In the genomic region with DNA sequence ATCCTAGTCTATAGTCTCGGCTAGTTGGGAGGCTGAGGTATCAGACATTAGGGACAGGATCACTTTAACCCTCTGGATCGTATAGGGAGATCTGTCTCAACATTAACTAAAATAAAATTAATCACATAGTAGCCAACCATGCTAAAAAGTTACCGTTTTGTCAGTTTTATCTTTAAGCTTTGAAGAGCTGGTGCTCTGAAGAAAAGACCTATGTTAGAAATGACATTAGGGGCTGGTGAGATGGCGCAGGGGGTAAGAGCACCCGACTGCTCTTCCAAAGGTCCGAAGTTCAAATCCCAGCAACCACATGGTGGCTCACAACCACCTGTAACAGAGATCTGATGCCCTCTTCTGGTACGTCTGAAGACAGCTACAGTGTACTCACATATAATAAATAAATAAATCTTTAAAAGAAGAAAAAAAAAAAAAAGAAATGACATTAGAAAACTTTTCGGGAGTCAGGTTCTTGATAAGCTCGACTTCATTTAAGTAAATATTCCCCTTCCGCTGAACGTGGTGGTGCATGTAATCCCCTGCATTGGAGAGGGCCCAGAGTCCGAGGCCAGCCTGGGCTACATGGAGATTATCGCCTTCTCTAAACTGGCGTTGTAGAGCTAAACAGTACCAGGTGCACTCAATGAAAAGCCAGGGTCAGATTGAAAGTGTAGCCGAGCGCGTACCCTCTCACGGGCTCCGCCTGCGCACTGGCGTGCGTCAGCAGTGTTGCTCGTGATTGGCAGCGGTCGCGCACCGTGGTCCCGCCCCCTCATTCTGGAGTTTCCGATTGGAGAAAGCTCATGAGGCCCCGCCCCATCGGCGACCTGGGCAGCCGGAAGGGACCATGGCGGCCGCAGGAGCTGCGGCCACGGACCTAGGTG, we compare ENCODE assay signal across 8 mouse cellular contexts. TPM values are rescaled to one million over a fixed set of nuclear protein-coding genes. Genes with fewer than 3 reads are reported as not detected.
DNase-seq lines count a peak whose midpoint lies in the region; ATAC-seq lines count a peak whose summit lies in the region.

A gene (plus strand): TSS at position 782 of the 878 bp plus-strand sequence.

- ATAC-seq in forebrain, embryonic 11.5 days (replicated peaks; ENCODE audit: low FRiP score), result peak; percentile 95
- ATAC-seq in heart, embryonic 16.5 days (replicated peaks; ENCODE audit: extremely low read depth, insufficient read depth, low FRiP score), result peak; percentile 97
- ATAC-seq in liver, embryonic 15.5 days (ENCODE audit: insufficient read depth), result peak; percentile 93
- ATAC-seq in neural tube, embryonic 12.5 days (ENCODE audit: low FRiP score, low read depth), result peak; percentile 91

- peak within 1 kb of the TSS; percentile 85 for H3K4me3 ChIP-seq in forebrain, embryonic 11.5 days (ENCODE audit: low read depth, low read length)
- H3K4me3 ChIP-seq in heart, embryonic 16.5 days (ENCODE audit: low read length), result peak within 1 kb of the TSS; percentile 94
- peak within 1 kb of the TSS; percentile 84 for H3K4me3 ChIP-seq in liver, embryonic 15.5 days (replicated peaks)
- peak within 1 kb of the TSS; percentile 92 for H3K4me3 ChIP-seq in neural tube, embryonic 12.5 days

- H3K4me2 ChIP-seq in forebrain, embryonic 11.5 days (ENCODE audit: low read depth, low read length, severe bottlenecking), result peak within 1 kb of the TSS; percentile 90
- peak within 1 kb of the TSS; percentile 83 for H3K4me2 ChIP-seq in heart, embryonic 16.5 days (ENCODE audit: low read depth, low read length)
- peak within 1 kb of the TSS; percentile 95 for H3K4me2 ChIP-seq in liver, embryonic 15.5 days
- peak within 1 kb of the TSS; percentile 91 for H3K4me2 ChIP-seq in neural tube, embryonic 12.5 days (replicated peaks)

- peaks cover 3% of the 10 kb centered on the region; the same call in 1 of the 2 replicates for H3K4me1 ChIP-seq in forebrain, embryonic 11.5 days (replicated peaks; ENCODE audit: control insufficient read depth, insufficient read depth, low read length)
- H3K4me1 ChIP-seq in heart, embryonic 16.5 days (ENCODE audit: control insufficient read depth, insufficient read depth, low read length), result peaks cover 22% of the 10 kb centered on the region
- peaks cover 22% of the 10 kb centered on the region for H3K4me1 ChIP-seq in liver, embryonic 15.5 days (replicated peaks)
- H3K4me1 ChIP-seq in neural tube, embryonic 12.5 days, result peaks cover 13% of the 10 kb centered on the region

- H3K27ac ChIP-seq in forebrain, embryonic 11.5 days (ENCODE audit: low read depth, low read length), result no peak within 1 kb of the TSS
- H3K27ac ChIP-seq in heart, embryonic 16.5 days (ENCODE audit: low read length), result peak within 1 kb of the TSS; percentile 85
- H3K27ac ChIP-seq in liver, embryonic 15.5 days (replicated peaks), result peak within 1 kb of the TSS; percentile 70
- H3K27ac ChIP-seq in neural tube, embryonic 12.5 days, result no peak within 1 kb of the TSS

- H3K9ac ChIP-seq in forebrain, embryonic 11.5 days (ENCODE audit: low read length), result peak within 1 kb of the TSS; percentile 80
- peak within 1 kb of the TSS; percentile 92 for H3K9ac ChIP-seq in heart, embryonic 16.5 days (ENCODE audit: low read length)
- peak within 1 kb of the TSS; percentile 81 for H3K9ac ChIP-seq in liver, embryonic 15.5 days
- peak within 1 kb of the TSS; percentile 81 for H3K9ac ChIP-seq in neural tube, embryonic 12.5 days

- WGBS in forebrain, embryonic 11.5 days, result 15% methylated on average over 37 of the region's 37 CpGs
- 12% methylated on average over 34 of the region's 37 CpGs for WGBS in heart, embryonic 16.5 days
- WGBS in liver, embryonic 15.5 days (ENCODE audit: insufficient replicate concordance), result 9% methylated on average over 37 of the region's 37 CpGs
- 14% methylated on average over 37 of the region's 37 CpGs for whole genome bisulfite sequencing in neural tube, embryonic 12.5 days

- DNase-seq in CD8-positive naive resting alpha-beta T cell, adult 2 months (ENCODE audit: low read depth in 2 of 2, low spot score in 2 of 2), result peak; percentile 83 to 92
- DNase-seq in c-Kit-positive CD71-negative TER-119-negative erythroid progenitor cells, embryonic 14.5 days (ENCODE audit: low read depth), result peak; percentile 94
- peak; percentile 98 for DNase-seq in forebrain, embryonic 11.5 days (ENCODE audit: low spot score)
- DNase-seq in kidney, postnatal 36 days, result peak; percentile 99
- DNase-seq in telencephalon, adult 2 months (ENCODE audit: low read depth, low spot score), result peak; percentile 88

- H3K36me3 ChIP-seq in forebrain, embryonic 11.5 days (ENCODE audit: control insufficient read depth, insufficient read depth, low read length), result peaks cover 2% of the 10 kb centered on the region; the same call in 1 of the 2 replicates
- no peaks in the 10 kb centered on the region for H3K36me3 ChIP-seq in heart, embryonic 16.5 days (ENCODE audit: control insufficient read depth, insufficient read depth)
- peaks cover 4% of the 10 kb centered on the region for H3K36me3 ChIP-seq in liver, embryonic 15.5 days (replicated peaks)
- peaks cover 7% of the 10 kb centered on the region for H3K36me3 ChIP-seq in neural tube, embryonic 12.5 days

- H3K9me3 ChIP-seq in forebrain, embryonic 11.5 days (ENCODE audit: control insufficient read depth, low read length), result no peaks in the 10 kb centered on the region
- no peaks in the 10 kb centered on the region for H3K9me3 ChIP-seq in heart, embryonic 16.5 days (replicated peaks; ENCODE audit: control insufficient read depth, low read length)
- H3K9me3 ChIP-seq in liver, embryonic 15.5 days (replicated peaks), result no peaks in the 10 kb centered on the region
- H3K9me3 ChIP-seq in neural tube, embryonic 12.5 days, result no peaks in the 10 kb centered on the region

- no peaks in the 10 kb centered on the region for H3K27me3 ChIP-seq in forebrain, embryonic 11.5 days (ENCODE audit: control insufficient read depth, insufficient read depth, low read length)
- H3K27me3 ChIP-seq in heart, embryonic 16.5 days (ENCODE audit: control insufficient read depth, insufficient read depth, low read length), result no peaks in the 10 kb centered on the region
- H3K27me3 ChIP-seq in liver, embryonic 15.5 days, result no peaks in the 10 kb centered on the region
- H3K27me3 ChIP-seq in neural tube, embryonic 12.5 days (replicated peaks), result no peaks in the 10 kb centered on the region

RNA-seq across cellular contexts. Expression of the gene that starts here (rescaled TPM):
- polyA plus RNA-seq in forebrain, embryonic 11.5 days (2014; fragmentation: Nextera tagmentation; extraction: Ambion mirVana), result 69.6 and 70.3 TPM in 2 replicates
- polyA plus RNA-seq in heart, embryonic 16.5 days (2015; fragmentation: Nextera tagmentation; extraction: Ambion mirVana), result 52.3 and 56.3 TPM in 2 replicates
- 31.1 and 33.3 TPM in 2 replicates for polyA plus RNA-seq in liver, embryonic 15.5 days (2015; fragmentation: Nextera tagmentation; extraction: Ambion mirVana)
- polyA plus RNA-seq in neural tube, embryonic 12.5 days (2016; fragmentation: Nextera tagmentation; extraction: Ambion mirVana), result 66.4 and 73.6 TPM in 2 replicates

Comparison
In these comparisons a context has a peak if more than half of its experiments do, and no peak if none do; other contexts are left out.
1. H3K27ac ChIP-seq: peak in heart, embryonic 16.5 days (single experiment) and liver, embryonic 15.5 days (single experiment); none in forebrain, embryonic 11.5 days (single experiment) and neural tube, embryonic 12.5 days (single experiment).
2. Peak in every context shown above with its lines, with median percentiles within 50 percentile points of each other: DNase-seq, ATAC-seq, H3K4me2 ChIP-seq, H3K4me3 ChIP-seq and H3K9ac ChIP-seq.